Mouse (Mus musculus) hindbrain, embryonic 14.5 days (tissue): Measurements from ENCODE around the gene Arhgef2. TPM values are rescaled to one million over a fixed set of nuclear protein-coding genes. Genes with fewer than 3 reads are reported as not detected.

Experiments
- ATAC-seq: fragments of 200-750 bp; cut with Nextera tagmentation; 2 replicates; pipeline ENCODE4 v1.8.0; 2017; ENCODE audit warnings: moderate number of reproducible peaks, mild to moderate bottlenecking, moderate TSS enrichment, moderate library complexity; ENCODE audit not compliant: low FRiP score
- DNase-seq: peaks from one replicate; pipeline ENCODE4 v3.0.0-alpha.2; 2015; ENCODE audit warnings: low spot score
- H3K27ac ChIP-seq: fragments of 300-500 bp; sonication (generic); 2 replicates; pipeline ENCODE4 v1.5.1; 2014; ENCODE audit warnings: mild to moderate bottlenecking, moderate library complexity
- H3K27me3 ChIP-seq: fragments of 300-500 bp; sonication (generic); 2 replicates; pipeline ENCODE4 v1.6.1; 2014; ENCODE audit warnings: mild to moderate bottlenecking, low read length, mixed read lengths; ENCODE audit not compliant: control insufficient read depth, insufficient read depth
- H3K36me3 ChIP-seq: fragments of 300-500 bp; sonication (generic); replicated peaks from 2 replicates; pipeline ENCODE4 v1.6.1; 2014; ENCODE audit not compliant: control insufficient read depth, insufficient read depth
- H3K4me1 ChIP-seq: fragments of 300-500 bp; sonication (generic); replicated peaks from 2 replicates; pipeline ENCODE4 v1.6.1; 2014; ENCODE audit warnings: antibody characterized with exemption, low read length, mixed read lengths; ENCODE audit not compliant: control insufficient read depth, insufficient read depth
- H3K4me2 ChIP-seq: fragments of 300-500 bp; sonication (generic); replicated peaks from 2 replicates; pipeline ENCODE4 v1.6.1; 2014; ENCODE audit warnings: mild to moderate bottlenecking, moderate library complexity
- H3K4me3 ChIP-seq: fragments of 300-500 bp; sonication (generic); replicated peaks from 2 replicates; pipeline ENCODE4 v1.5.1; 2014; ENCODE audit warnings: mild to moderate bottlenecking, low read length
- H3K9ac ChIP-seq: fragments of 300-500 bp; sonication (generic); 2 replicates; pipeline ENCODE4 v1.6.1; 2014
- H3K9me3 ChIP-seq: fragments of 300-500 bp; sonication (generic); 2 replicates; pipeline ENCODE4 v1.6.1; 2016; ENCODE audit warnings: low read length; ENCODE audit not compliant: control insufficient read depth
- WGBS: fragments of 180-500 bp; shearing (Covaris S2); extraction: QIAGEN DNeasy Blood & Tissue Kit; methylation state at CpG from one replicate; pipeline ENCODE4 v1.1.7; 2014; 5-methylcytosine and 5-hydroxymethylcytosine counted together
- polyA plus RNA-seq: library from polyadenylated mRNA; unstranded; fragments of >200 nt; fragmentation: Nextera tagmentation; extraction: Ambion mirVana; gene quantifications from 2 replicates; pipeline ENCODE4 v1.2.1, GENCODE M21; 2014

The Arhgef2 gene
- polyA plus RNA-seq, 1 experiment from 2014 or later, result 115 TPM

GRCm38 (mm10) chr3:88616951-88617500 lies 11.3 kb downstream of the Arhgef2 start:
- no peak overlapping the region for H3K4me3 ChIP-seq
- no peak for ATAC-seq

DNA sequence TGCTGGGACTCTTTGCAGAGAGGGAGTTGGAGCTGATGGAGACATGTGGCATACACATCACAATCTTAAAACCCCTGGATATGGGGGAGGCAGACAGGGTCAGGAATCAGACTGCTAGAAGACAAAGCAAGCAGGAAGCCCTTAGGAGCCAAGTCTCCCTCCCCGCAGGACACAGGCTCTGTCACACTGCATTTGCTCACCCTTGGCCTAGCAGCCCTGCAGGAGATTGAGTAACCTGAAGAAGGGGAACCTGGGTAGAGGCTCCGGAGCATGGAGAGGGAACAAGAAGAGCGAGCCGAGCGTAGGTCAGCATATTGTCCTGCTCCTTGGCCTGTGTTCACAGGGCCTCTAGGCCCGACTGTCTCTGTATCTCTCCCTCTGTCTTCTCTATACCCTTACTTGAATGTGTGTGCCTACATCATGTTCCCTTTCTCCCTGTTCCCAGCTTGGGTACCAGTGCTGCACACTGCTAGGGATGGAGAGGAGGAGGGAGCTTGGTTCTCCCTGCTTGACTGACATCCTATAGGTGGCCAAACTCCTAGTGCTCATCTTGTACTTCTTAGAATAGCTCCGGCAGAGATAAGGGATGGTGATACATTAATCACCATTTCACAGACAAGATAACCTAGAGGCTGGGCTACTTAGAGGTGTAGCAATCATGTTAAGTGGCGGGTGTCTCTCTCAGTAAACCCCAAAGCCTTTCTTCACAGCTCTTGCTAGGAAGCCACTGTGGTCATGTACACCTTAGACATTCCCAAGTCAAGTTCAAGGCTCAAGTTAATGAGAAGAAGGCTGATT lies 12.5 kb downstream of the Arhgef2 start:
- Histone ChIP-seq H3K9me3 (no peaks in the 10 kb centered on the region), H3K36me3 (no peaks in the 10 kb centered on the region), H3K4me3 (no peak overlapping the region), H3K4me1 (peaks cover 16% of the 10 kb centered on the region), H3K27ac (no peak overlapping the region), H3K27me3 (no peaks in the 10 kb centered on the region), H3K4me2 (no peak overlapping the region), H3K9ac (no peak overlapping the region)
- DNase-seq (no peak), ATAC-seq (no peak)
- WGBS, result 73% methylated on average over 8 of the region's 8 CpGs

More at GRCm38 (mm10) chr3:88616951-88617500, 11.3 kb downstream of the Arhgef2 start:
- no peak overlapping the region for H3K9ac ChIP-seq
- peaks cover 16% of the 10 kb centered on the region for H3K4me1 ChIP-seq
- no peak for DNase-seq
- no peak overlapping the region for H3K4me2 ChIP-seq
- H3K9me3 ChIP-seq, result no peaks in the 10 kb centered on the region
- WGBS, result 82% methylated on average over 3 of the region's 3 CpGs
- H3K27ac ChIP-seq, result no peak overlapping the region
- no peaks in the 10 kb centered on the region for H3K27me3 ChIP-seq
- H3K36me3 ChIP-seq, result no peaks in the 10 kb centered on the region

DNA sequence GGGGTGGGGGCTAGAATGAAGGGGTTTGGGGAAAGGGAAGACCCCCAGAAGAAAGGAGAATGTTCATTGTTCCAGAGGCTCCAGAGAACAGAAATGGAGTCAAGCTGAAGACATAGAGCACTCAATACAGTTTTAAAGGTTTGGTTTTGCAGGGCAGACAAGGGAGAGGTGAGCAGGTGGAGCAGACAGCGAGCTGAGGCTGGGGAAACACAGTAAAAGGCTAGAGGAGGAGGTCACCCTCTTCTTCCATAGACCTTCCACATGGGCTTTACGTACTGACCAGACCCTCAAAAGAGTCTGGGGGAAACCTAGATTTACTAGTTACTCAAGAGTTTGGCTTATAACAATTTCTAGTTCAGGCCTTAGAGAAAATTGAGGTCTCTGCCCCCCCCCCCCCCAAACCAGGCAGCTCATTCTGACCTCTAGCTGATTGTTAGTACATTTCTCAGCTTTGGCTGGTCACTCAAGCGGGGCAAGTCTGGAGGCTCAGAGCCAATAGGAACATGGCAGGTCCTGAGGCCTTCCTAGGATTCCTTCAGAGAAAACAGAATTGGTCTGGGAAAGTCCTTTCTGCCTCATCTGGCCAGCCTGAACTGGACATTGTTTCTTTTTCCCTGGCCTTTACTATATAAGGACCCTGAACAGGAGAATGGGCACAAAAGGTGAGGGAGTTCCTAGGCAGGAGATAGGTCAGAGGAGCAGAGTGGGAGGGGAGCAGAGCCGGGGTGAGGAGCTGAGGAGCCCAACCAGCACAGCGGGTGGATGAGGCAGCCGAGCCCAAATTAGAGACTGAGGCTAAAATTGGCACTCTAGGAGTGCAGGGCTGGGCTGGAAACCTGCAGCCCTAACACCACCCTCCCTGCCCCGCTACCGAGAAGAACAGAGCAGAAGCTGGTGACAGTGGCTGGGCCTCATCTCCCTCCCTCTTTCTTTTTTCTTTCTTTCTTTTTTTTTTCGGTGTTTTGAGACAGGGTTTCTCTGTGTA lies 13.6 kb downstream of the Arhgef2 start:
- no peaks in the 10 kb centered on the region for H3K27me3 ChIP-seq
- no peak overlapping the region for H3K27ac ChIP-seq
- H3K9me3 ChIP-seq, result no peaks in the 10 kb centered on the region
- no peak overlapping the region for H3K4me3 ChIP-seq
- H3K9ac ChIP-seq, result no peak overlapping the region
- WGBS, result 43% methylated on average over 9 of the region's 9 CpGs
- H3K36me3 ChIP-seq, result no peaks in the 10 kb centered on the region
- DNase-seq, result no peak
- H3K4me1 ChIP-seq, result peaks cover 22% of the 10 kb centered on the region
- ATAC-seq, result no peak
- no peak overlapping the region for H3K4me2 ChIP-seq

DNA sequence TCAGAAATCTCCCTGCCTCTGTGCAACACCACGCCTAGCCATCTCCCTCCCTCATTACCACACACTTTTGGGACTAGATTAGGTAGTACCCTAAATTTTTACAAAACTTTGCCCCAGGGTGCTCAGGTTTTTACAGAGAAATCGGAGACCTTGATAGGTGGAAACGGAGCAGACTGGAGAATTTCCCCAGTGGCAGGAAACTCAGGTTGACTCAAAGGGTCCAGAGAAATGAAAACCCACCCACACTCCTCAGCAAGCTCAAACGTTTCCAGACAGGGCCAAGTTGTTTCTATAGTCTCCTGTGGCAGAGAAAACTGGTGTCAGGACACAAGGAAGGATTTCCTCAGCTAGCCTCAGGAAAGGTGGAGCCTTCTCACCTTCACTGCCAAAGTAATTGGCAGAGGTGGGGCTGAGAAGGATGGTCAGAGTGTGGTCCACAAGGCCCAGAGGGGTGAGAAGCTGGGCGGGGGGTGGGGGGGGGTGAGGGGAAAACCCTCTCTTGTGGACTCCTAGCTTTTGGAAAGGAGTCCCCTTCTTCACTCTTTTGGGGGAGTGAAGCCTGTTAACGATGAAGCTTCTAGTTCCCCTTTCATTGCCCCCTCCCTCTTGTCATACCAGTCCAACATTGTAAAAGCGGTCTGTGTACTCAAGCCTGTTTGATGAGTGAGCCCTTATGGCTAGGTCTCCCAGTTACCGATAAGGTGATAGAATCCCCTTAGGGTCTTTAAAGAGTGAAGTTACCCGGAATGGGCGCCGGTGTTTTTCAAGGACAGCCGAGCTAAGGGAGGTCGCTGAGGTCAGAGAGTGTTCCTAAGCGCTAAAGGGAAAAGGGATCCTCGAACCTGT lies 14.6 kb downstream of the Arhgef2 start:
- no peaks in the 10 kb centered on the region for H3K27me3 ChIP-seq
- ATAC-seq, result no peak

GRCm38 (mm10) chr3:88620992-88621536 lies 15.3 kb downstream of the Arhgef2 start:
- peak overlapping the region; percentile 98 for H3K4me2 ChIP-seq
- DNase-seq (peak; percentile 46), ATAC-seq (peak; percentile 49)
- peak overlapping the region; percentile 99 for H3K9ac ChIP-seq
- H3K9me3 ChIP-seq, result no peaks in the 10 kb centered on the region
- H3K27ac ChIP-seq, result peak overlapping the region; percentile 97
- H3K36me3 ChIP-seq, result peaks cover 13% of the 10 kb centered on the region; the same call in 1 of the 2 replicates
- peak overlapping the region; percentile 70 for H3K4me3 ChIP-seq
- H3K4me1 ChIP-seq, result peaks cover 34% of the 10 kb centered on the region
- WGBS, result under 1% methylated on average over 64 of the region's 64 CpGs
- no peaks in the 10 kb centered on the region for H3K27me3 ChIP-seq

More for the DNA sequence above, 14.6 kb downstream of the Arhgef2 start:
- 14% methylated on average over 15 of the region's 15 CpGs for WGBS
- Histone ChIP-seq H3K27ac (peak overlapping the region; percentile 97), H3K9ac (peak overlapping the region; percentile 99), H3K9me3 (no peaks in the 10 kb centered on the region), H3K36me3 (peaks cover 6% of the 10 kb centered on the region; the same call in 1 of the 2 replicates), H3K4me3 (peak overlapping the region; percentile 70), H3K4me2 (peak overlapping the region; percentile 98), H3K4me1 (peaks cover 32% of the 10 kb centered on the region)
- DNase-seq, result no peak

- peak; percentile 16 for ATAC-seq
- under 1% methylated on average over 35 of the region's 36 CpGs for WGBS
- DNase-seq, result peak; percentile 46
These were observed 15.9 kb downstream of the Arhgef2 start for GRCm38 (mm10) chr3:88621537-88622112.

GRCm38 (mm10) chr3:88622113-88622940 lies 16.6 kb downstream of the Arhgef2 start:
- H3K4me1 ChIP-seq, result peaks cover 40% of the 10 kb centered on the region
- H3K4me2 ChIP-seq, result peak overlapping the region; percentile 98
- H3K9me3 ChIP-seq, result no peaks in the 10 kb centered on the region
- peak overlapping the region; percentile 70 for H3K4me3 ChIP-seq
- ATAC-seq, result 0 out of 2 replicates have a peak, but pooled peaks have one; percentile 5
- WGBS, result under 1% methylated on average over 24 of the region's 24 CpGs
- H3K9ac ChIP-seq, result peak overlapping the region; percentile 99
- no peaks in the 10 kb centered on the region for H3K27me3 ChIP-seq
- peak overlapping the region; percentile 97 for H3K27ac ChIP-seq
- H3K36me3 ChIP-seq, result peaks cover 15% of the 10 kb centered on the region; the same call in 1 of the 2 replicates
- DNase-seq, result peak; percentile 38

More at GRCm38 (mm10) chr3:88621537-88622112, 15.9 kb downstream of the Arhgef2 start:
- Histone ChIP-seq H3K27me3 (no peaks in the 10 kb centered on the region), H3K4me3 (peak overlapping the region; percentile 70), H3K4me2 (peak overlapping the region; percentile 98), H3K9me3 (no peaks in the 10 kb centered on the region), H3K4me1 (peaks cover 35% of the 10 kb centered on the region), H3K27ac (peak overlapping the region; percentile 97), H3K9ac (peak overlapping the region; percentile 99), H3K36me3 (peaks cover 15% of the 10 kb centered on the region; the same call in 1 of the 2 replicates)
